Mouse (Mus musculus) liver, postnatal 0 days (tissue): ENCODE data around the gene Grb14. TPM values are rescaled to one million over a fixed set of nuclear protein-coding genes. Genes with fewer than 3 reads are reported as not detected.

Source experiments
- ATAC-seq: fragments of 200-750 bp; cut with Nextera tagmentation; 2 replicates; pipeline ENCODE4 v1.8.0; 2017; ENCODE audit warnings: mild to moderate bottlenecking, moderate library complexity
- DNase-seq: peaks from one replicate; pipeline ENCODE4 v3.0.0-alpha.2; 2016
- H3K27ac ChIP-seq: fragments of 300-500 bp; sonication (generic); 2 replicates; pipeline ENCODE4 v1.5.1; 2014; ENCODE audit warnings: antibody characterized with exemption, moderate library complexity, mild to moderate bottlenecking, low read depth
- H3K27me3 ChIP-seq: fragments of 300-500 bp; sonication (generic); 2 replicates; pipeline ENCODE4 v1.6.1; 2014; ENCODE audit warnings: low read length, control low read depth, mixed read lengths; ENCODE audit not compliant: insufficient read depth
- H3K36me3 ChIP-seq: fragments of 300-500 bp; sonication (generic); replicated peaks from 2 replicates; pipeline ENCODE4 v1.6.1; 2014; ENCODE audit warnings: mild to moderate bottlenecking, control low read depth, low read length, moderate library complexity, mixed read lengths; ENCODE audit not compliant: insufficient read depth
- H3K4me1 ChIP-seq: fragments of 300-500 bp; sonication (generic); 2 replicates; pipeline ENCODE4 v1.6.1; 2014; ENCODE audit warnings: antibody characterized with exemption, mild to moderate bottlenecking, control low read depth; ENCODE audit not compliant: insufficient read depth
- H3K4me2 ChIP-seq: fragments of 300-500 bp; sonication (generic); 2 replicates; pipeline ENCODE4 v1.6.1; 2014; ENCODE audit warnings: low read depth, mild to moderate bottlenecking, low read length, moderate library complexity, mixed read lengths
- H3K4me3 ChIP-seq: fragments of 300-500 bp; sonication (generic); 2 replicates; pipeline ENCODE4 v1.5.1; 2014; ENCODE audit warnings: low read depth, low read length
- H3K9ac ChIP-seq: fragments of 300-500 bp; sonication (generic); replicated peaks from 2 replicates; pipeline ENCODE4 v1.6.1; 2014; ENCODE audit warnings: mild to moderate bottlenecking, moderate library complexity
- H3K9me3 ChIP-seq: fragments of 300-500 bp; sonication (generic); 2 replicates; pipeline ENCODE4 v1.6.1; 2016; ENCODE audit warnings: mild to moderate bottlenecking, control low read depth, low read length, mixed read lengths
- CTCF ChIP-seq: sonication (generic); IDR thresholded peaks from 2 replicates; pipeline ENCODE4 v1.5.1; 2016; ENCODE audit warnings: antibody characterized with exemption, low read depth
- EP300 ChIP-seq: IDR thresholded peaks from 2 replicates; pipeline ENCODE4 v1.6.1; 2016; ENCODE audit warnings: antibody characterized with exemption, low read depth, mild to moderate bottlenecking
- WGBS: fragments of 180-500 bp; shearing (Covaris S2); extraction: QIAGEN DNeasy Blood & Tissue Kit; methylation state at CpG from one replicate; pipeline ENCODE4 v1.1.7; 2014; ENCODE audit not compliant: insufficient replicate concordance; 5-methylcytosine and 5-hydroxymethylcytosine counted together
- polyA plus RNA-seq: library from polyadenylated mRNA; unstranded; fragments of >200 nt; fragmentation: Nextera tagmentation; extraction: Ambion mirVana; gene quantifications from 2 replicates; pipeline ENCODE4 v1.2.1, GENCODE M21; 2015

Grb14 gene
- polyA plus RNA-seq, 1 experiment from 2014 or later, result 45.7 TPM

GRCm38 (mm10) chr2:64971828-64972227 lies 53.0 kb downstream of the Grb14 start:
- no peak overlapping the region for H3K9ac ChIP-seq
- H3K9me3 ChIP-seq, result no peaks in the 10 kb centered on the region
- no peak overlapping the region for H3K4me2 ChIP-seq
- H3K27me3 ChIP-seq, result no peaks in the 10 kb centered on the region
- no peak overlapping the region for H3K4me3 ChIP-seq
- TF ChIP-seq CTCF (no peak), EP300 (no peak)
- H3K27ac ChIP-seq, result no peak overlapping the region
- no peaks in the 10 kb centered on the region; the same call in none of the 2 replicates for H3K4me1 ChIP-seq
- 49% methylated on average over 5 of the region's 5 CpGs for WGBS
- DNase-seq (no peak), ATAC-seq (no peak)
- no peaks in the 10 kb centered on the region for H3K36me3 ChIP-seq

- DNase-seq (no peak), ATAC-seq (no peak)
- H3K4me2 ChIP-seq, result no peak overlapping the region
- H3K27me3 ChIP-seq, result no peaks in the 10 kb centered on the region
- TF ChIP-seq EP300 (no peak), CTCF (no peak)
- no peaks in the 10 kb centered on the region for H3K36me3 ChIP-seq
- H3K9me3 ChIP-seq, result no peaks in the 10 kb centered on the region
- no peak overlapping the region for H3K4me3 ChIP-seq
- H3K9ac ChIP-seq, result no peak overlapping the region
- no peaks in the 10 kb centered on the region; the same call in none of the 2 replicates for H3K4me1 ChIP-seq
- H3K27ac ChIP-seq, result no peak overlapping the region
- 75% methylated on average over 8 of the region's 8 CpGs for WGBS
Observed at GRCm38 (mm10) chr2:64970992-64971391, 53.8 kb downstream of the Grb14 start.

- WGBS, result 77% methylated on average over 6 of the region's 6 CpGs
- Histone ChIP-seq H3K4me3 (no peak overlapping the region), H3K4me2 (no peak overlapping the region), H3K4me1 (no peaks in the 10 kb centered on the region; the same call in 1 of the 2 replicates), H3K36me3 (no peaks in the 10 kb centered on the region), H3K9ac (no peak overlapping the region), H3K27me3 (no peaks in the 10 kb centered on the region), H3K27ac (no peak overlapping the region), H3K9me3 (no peaks in the 10 kb centered on the region)
- DNase-seq, result no peak
- ATAC-seq, result no peak
- TF ChIP-seq CTCF (no peak), EP300 (no peak)
Observed at GRCm38 (mm10) chr2:64966893-64967444, 57.8 kb downstream of the Grb14 start.

GRCm38 (mm10) chr2:64966323-64966722 lies 58.5 kb downstream of the Grb14 start:
- Histone ChIP-seq H3K9me3 (no peaks in the 10 kb centered on the region), H3K27ac (no peak overlapping the region), H3K4me3 (no peak overlapping the region), H3K36me3 (no peaks in the 10 kb centered on the region), H3K4me2 (no peak overlapping the region), H3K9ac (no peak overlapping the region), H3K27me3 (no peaks in the 10 kb centered on the region), H3K4me1 (no peaks in the 10 kb centered on the region; the same call in 1 of the 2 replicates)
- DNase-seq, result no peak
- WGBS, result 71% methylated on average over 6 of the region's 6 CpGs
- ATAC-seq, result no peak
- TF ChIP-seq EP300, result no peak
- TF ChIP-seq CTCF, result no peak

GRCm38 (mm10) chr2:64965227-64965864 lies 59.4 kb downstream of the Grb14 start:
- ATAC-seq, result peak; percentile 72

GRCm38 (mm10) chr2:64962196-64962595 lies 62.6 kb downstream of the Grb14 start:
- Histone ChIP-seq H3K9me3 (no peaks in the 10 kb centered on the region), H3K27me3 (no peaks in the 10 kb centered on the region), H3K4me2 (no peak overlapping the region), H3K4me3 (no peak overlapping the region), H3K36me3 (no peaks in the 10 kb centered on the region), H3K4me1 (no peaks in the 10 kb centered on the region; the same call in 1 of the 2 replicates), H3K9ac (no peak overlapping the region), H3K27ac (no peak overlapping the region)
- ATAC-seq (no peak), DNase-seq (no peak)
- no peak for TF ChIP-seq EP300
- TF ChIP-seq CTCF, result no peak
- WGBS, result 77% methylated on average over 4 of the region's 4 CpGs

More at GRCm38 (mm10) chr2:64965227-64965864, 59.4 kb downstream of the Grb14 start:
- Histone ChIP-seq H3K4me2 (no peak overlapping the region), H3K36me3 (no peaks in the 10 kb centered on the region), H3K4me3 (no peak overlapping the region), H3K9ac (no peak overlapping the region), H3K4me1 (no peaks in the 10 kb centered on the region; the same call in 1 of the 2 replicates), H3K27me3 (no peaks in the 10 kb centered on the region), H3K27ac (no peak overlapping the region), H3K9me3 (no peaks in the 10 kb centered on the region)
- 29% methylated on average over 5 of the region's 5 CpGs for WGBS
- TF ChIP-seq EP300, result no peak
- peak; percentile 67 for TF ChIP-seq CTCF
- DNase-seq, result no peak

- no peak for DNase-seq
- H3K9me3 ChIP-seq, result no peaks in the 10 kb centered on the region
- TF ChIP-seq CTCF, result no peak
- no peak for TF ChIP-seq EP300
- no peak overlapping the region for H3K27ac ChIP-seq
- no peaks in the 10 kb centered on the region; the same call in 1 of the 2 replicates for H3K4me1 ChIP-seq
- H3K36me3 ChIP-seq, result no peaks in the 10 kb centered on the region
- no peak overlapping the region for H3K4me2 ChIP-seq
- H3K4me3 ChIP-seq, result no peak overlapping the region
- WGBS, result 68% methylated on average over 3 of the region's 3 CpGs
- H3K9ac ChIP-seq, result no peak overlapping the region
- no peaks in the 10 kb centered on the region for H3K27me3 ChIP-seq
- no peak for ATAC-seq
Observed at GRCm38 (mm10) chr2:64961381-64961780, 63.4 kb downstream of the Grb14 start.
